Mouse (Mus musculus): Measurements from ENCODE around the gene Tmcc1. TPM values are rescaled to one million over a fixed set of nuclear protein-coding genes. Genes with fewer than 3 reads are reported as not detected.

Gene Tmcc1
- total and polyA plus RNA-seq, 2 experiments from 2014 or later, result 11.8 to 40.9 TPM

GRCm38 (mm10) chr6:116015902-116016301, 177.4 kb downstream of the Tmcc1 start:
- no peak overlapping the region for H3K9ac ChIP-seq (replicated peaks; ENCODE audit: low read length, poor library complexity, severe bottlenecking)
- no peak overlapping the region for H3K27ac ChIP-seq (ENCODE audit: low read depth, low read length)
- 90% methylated on average over 3 of the region's 3 CpGs for WGBS
- H3K4me3 ChIP-seq (ENCODE audit: low read depth, low read length), result no peak overlapping the region
- H3K4me1 ChIP-seq (ENCODE audit: insufficient read depth, low read length), result no peaks in the 10 kb centered on the region
- TF ChIP-seq CTCF (IDR thresholded peaks at IDR 0.05), result no peak
- H3K4me2 ChIP-seq (ENCODE audit: low read depth, low read length, poor library complexity, severe bottlenecking), result no peak overlapping the region
- no peak for DNase-seq (ENCODE audit: low spot score)
- no peak for ATAC-seq (ENCODE audit: low FRiP score)
- no peaks in the 10 kb centered on the region for H3K9me3 ChIP-seq (ENCODE audit: low read length)
- H3K36me3 ChIP-seq (ENCODE audit: insufficient read depth, low read length), result peaks cover 10% of the 10 kb centered on the region
- no peaks in the 10 kb centered on the region for H3K27me3 ChIP-seq (ENCODE audit: insufficient read depth, low read length)

- 85% methylated on average over 6 of the region's 6 CpGs for WGBS
- Histone ChIP-seq H3K4me1 (ENCODE audit: insufficient read depth, low read length) (no peaks in the 10 kb centered on the region), H3K27me3 (ENCODE audit: insufficient read depth, low read length) (no peaks in the 10 kb centered on the region), H3K4me2 (ENCODE audit: low read depth, low read length, poor library complexity, severe bottlenecking) (no peak overlapping the region), H3K9me3 (ENCODE audit: low read length) (no peaks in the 10 kb centered on the region), H3K9ac (replicated peaks; ENCODE audit: low read length, poor library complexity, severe bottlenecking) (no peak overlapping the region), H3K27ac (ENCODE audit: low read depth, low read length) (no peak overlapping the region), H3K36me3 (ENCODE audit: insufficient read depth, low read length) (no peaks in the 10 kb centered on the region), H3K4me3 (ENCODE audit: low read depth, low read length) (no peak overlapping the region)
- ATAC-seq (ENCODE audit: low FRiP score) (no peak), DNase-seq (ENCODE audit: low spot score) (no peak)
- no peak for TF ChIP-seq CTCF (IDR thresholded peaks at IDR 0.05)
Observed at GRCm38 (mm10) chr6:116014111-116014510, 179.2 kb downstream of the Tmcc1 start.

- H3K9me3 ChIP-seq (ENCODE audit: low read length), result no peaks in the 10 kb centered on the region
- no peak overlapping the region for H3K4me2 ChIP-seq (ENCODE audit: low read depth, low read length, poor library complexity, severe bottlenecking)
- no peaks in the 10 kb centered on the region for H3K27me3 ChIP-seq (ENCODE audit: insufficient read depth, low read length)
- no peaks in the 10 kb centered on the region for H3K4me1 ChIP-seq (ENCODE audit: insufficient read depth, low read length)
- DNase-seq (ENCODE audit: low spot score), result no peak
- ATAC-seq (ENCODE audit: low FRiP score), result no peak
- H3K36me3 ChIP-seq (ENCODE audit: insufficient read depth, low read length), result no peaks in the 10 kb centered on the region
- WGBS, result 79% methylated on average over 3 of the region's 3 CpGs
- TF ChIP-seq CTCF (IDR thresholded peaks at IDR 0.05), result no peak
- H3K4me3 ChIP-seq (ENCODE audit: low read depth, low read length), result no peak overlapping the region
- no peak overlapping the region for H3K9ac ChIP-seq (replicated peaks; ENCODE audit: low read length, poor library complexity, severe bottlenecking)
- H3K27ac ChIP-seq (ENCODE audit: low read depth, low read length), result no peak overlapping the region
Observed at GRCm38 (mm10) chr6:116013687-116014086, 179.6 kb downstream of the Tmcc1 start.

- H3K36me3 ChIP-seq (ENCODE audit: insufficient read depth, low read length), result no peaks in the 10 kb centered on the region
- no peak overlapping the region for H3K4me2 ChIP-seq (ENCODE audit: low read depth, low read length, poor library complexity, severe bottlenecking)
- peak; percentile 98 for TF ChIP-seq CTCF (IDR thresholded peaks at IDR 0.05)
- no peak overlapping the region for H3K4me3 ChIP-seq (ENCODE audit: low read depth, low read length)
- H3K9me3 ChIP-seq (ENCODE audit: low read length), result no peaks in the 10 kb centered on the region
- ATAC-seq (ENCODE audit: low FRiP score) (no peak; the same call in 1 of the 2 replicates), DNase-seq (ENCODE audit: low spot score) (peak; percentile 79)
- 2% methylated on average over 6 of the region's 6 CpGs for WGBS
- no peak overlapping the region for H3K9ac ChIP-seq (replicated peaks; ENCODE audit: low read length, poor library complexity, severe bottlenecking)
- H3K27me3 ChIP-seq (ENCODE audit: insufficient read depth, low read length), result no peaks in the 10 kb centered on the region
- H3K27ac ChIP-seq (ENCODE audit: low read depth, low read length), result no peak overlapping the region
- no peaks in the 10 kb centered on the region for H3K4me1 ChIP-seq (ENCODE audit: insufficient read depth, low read length)
Observed at GRCm38 (mm10) chr6:116010541-116010940, 182.7 kb downstream of the Tmcc1 start.

GRCm38 (mm10) chr6:116009426-116009825, 183.9 kb downstream of the Tmcc1 start:
- Histone ChIP-seq H3K36me3 (ENCODE audit: insufficient read depth, low read length) (no peaks in the 10 kb centered on the region), H3K4me3 (ENCODE audit: low read depth, low read length) (no peak overlapping the region), H3K27ac (ENCODE audit: low read depth, low read length) (no peak overlapping the region), H3K9me3 (ENCODE audit: low read length) (no peaks in the 10 kb centered on the region), H3K27me3 (ENCODE audit: insufficient read depth, low read length) (no peaks in the 10 kb centered on the region), H3K4me1 (ENCODE audit: insufficient read depth, low read length) (no peaks in the 10 kb centered on the region), H3K9ac (replicated peaks; ENCODE audit: low read length, poor library complexity, severe bottlenecking) (no peak overlapping the region), H3K4me2 (ENCODE audit: low read depth, low read length, poor library complexity, severe bottlenecking) (no peak overlapping the region)
- ATAC-seq (ENCODE audit: low FRiP score) (no peak), DNase-seq (ENCODE audit: low spot score) (no peak)
- TF ChIP-seq CTCF (IDR thresholded peaks at IDR 0.05), result no peak
- WGBS, result 61% methylated on average over 12 of the region's 12 CpGs

- H3K27me3 ChIP-seq (ENCODE audit: insufficient read depth, low read length), result no peaks in the 10 kb centered on the region
- no peaks in the 10 kb centered on the region for H3K36me3 ChIP-seq (ENCODE audit: insufficient read depth, low read length)
- ATAC-seq (ENCODE audit: low FRiP score), result peak; percentile 53; the same call in 1 of the 2 replicates
- no peaks in the 10 kb centered on the region for H3K4me1 ChIP-seq (ENCODE audit: insufficient read depth, low read length)
- H3K4me2 ChIP-seq (ENCODE audit: low read depth, low read length, poor library complexity, severe bottlenecking), result no peak overlapping the region
- DNase-seq (ENCODE audit: low spot score), result peak; percentile 76
- H3K9me3 ChIP-seq (ENCODE audit: low read length), result no peaks in the 10 kb centered on the region
- no peak overlapping the region for H3K4me3 ChIP-seq (ENCODE audit: low read depth, low read length)
- peak; percentile 81 for TF ChIP-seq CTCF (IDR thresholded peaks at IDR 0.05)
- H3K9ac ChIP-seq (replicated peaks; ENCODE audit: low read length, poor library complexity, severe bottlenecking), result no peak overlapping the region
- WGBS, result 13% methylated on average over 6 of the region's 9 CpGs
- H3K27ac ChIP-seq (ENCODE audit: low read depth, low read length), result no peak overlapping the region
Observed at GRCm38 (mm10) chr6:116007561-116008173, 185.6 kb downstream of the Tmcc1 start.
